Mouse (Mus musculus) gastrocnemius, postnatal 10 days (tissue): ENCODE results near the gene Itgam. TPM values are rescaled to one million over a fixed set of nuclear protein-coding genes. Genes with fewer than 3 reads are reported as not detected.

Source experiments
- DNase-seq: peaks from one replicate; pipeline ENCODE4 v3.0.0; 2021; ENCODE audit warnings: mixed read lengths
- total RNA-seq, 2 experiments: library from RNA; stranded (reverse); gene quantifications; 2 replicates each; pipeline ENCODE4 v1.2.3; 2021

Itgam gene
- total RNA-seq, 2 experiments from 2014 or later = 1.5 to 3.4 TPM

DNA sequence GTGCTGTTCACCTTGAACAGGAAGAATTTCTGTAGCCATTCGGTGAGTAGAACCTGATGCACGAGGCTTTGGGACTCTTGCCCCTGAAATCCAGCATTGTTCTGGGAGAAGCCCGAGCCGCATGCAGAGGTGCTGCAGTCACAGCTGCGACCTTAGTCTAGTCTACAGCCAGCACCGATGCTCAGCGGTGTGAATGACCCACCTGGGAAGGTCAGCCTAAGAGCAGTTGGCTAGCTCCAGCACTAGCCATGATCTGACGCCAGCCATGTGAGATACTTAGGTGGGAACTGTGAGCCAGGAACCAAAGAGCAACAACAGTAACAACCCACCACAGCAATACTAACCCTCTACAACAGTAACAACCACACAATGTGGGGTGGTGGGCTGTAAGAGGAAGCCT is 4.6 kb upstream of the Itgam start:
- no peak for DNase-seq

GRCm38 (mm10) chr7:128058576-128058975 is 3.9 kb upstream of the Itgam start:
- DNase-seq = peak; percentile 16

DNA sequence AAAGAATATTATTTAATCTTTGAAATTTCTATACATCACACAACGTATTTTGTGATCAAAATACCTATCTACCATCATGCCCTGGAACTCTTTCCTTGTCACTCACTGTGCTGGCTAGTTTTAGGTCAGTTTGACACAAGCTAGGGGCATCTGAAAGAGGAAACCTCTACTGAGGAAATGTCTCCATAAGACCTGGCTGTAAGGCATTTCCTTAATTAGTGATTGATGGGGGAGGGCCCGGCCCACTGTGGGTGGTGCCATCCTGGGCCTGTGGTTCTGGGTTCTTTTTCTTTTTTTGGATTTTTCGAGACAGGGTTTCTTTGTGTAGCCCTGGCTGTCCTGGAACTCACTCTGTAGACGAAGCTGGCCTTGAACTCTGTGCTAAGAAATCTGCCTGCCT is 3.3 kb upstream of the Itgam start:
- DNase-seq = no peak

DNA sequence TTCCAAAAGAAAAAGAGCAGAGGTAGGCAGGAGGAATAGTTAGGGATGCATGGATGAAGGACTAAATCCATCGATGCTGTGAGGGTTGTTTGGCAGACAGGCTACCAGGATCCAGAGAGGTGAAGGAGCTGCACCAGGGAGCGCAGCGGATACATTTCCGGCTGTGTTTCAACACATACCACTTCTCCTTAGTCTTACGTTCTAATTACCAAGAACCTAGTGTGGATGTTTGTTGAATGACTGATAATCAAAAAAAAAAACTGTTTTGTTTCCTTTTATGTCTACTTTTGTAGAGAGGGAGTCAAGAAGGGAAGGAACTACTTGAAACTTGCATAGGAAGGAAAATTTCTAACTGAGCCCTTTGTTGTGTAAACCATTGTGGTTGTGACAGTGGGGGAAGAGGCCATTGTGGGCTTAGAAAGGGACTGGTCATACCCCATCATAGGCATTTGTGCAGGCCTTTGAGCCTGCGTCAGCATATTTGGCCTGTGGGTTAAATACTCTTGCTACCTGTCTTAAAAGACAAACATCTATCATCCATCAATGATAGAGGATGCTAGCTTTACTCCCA is 856 bp downstream of the Itgam start:
- no peak for DNase-seq

DNA sequence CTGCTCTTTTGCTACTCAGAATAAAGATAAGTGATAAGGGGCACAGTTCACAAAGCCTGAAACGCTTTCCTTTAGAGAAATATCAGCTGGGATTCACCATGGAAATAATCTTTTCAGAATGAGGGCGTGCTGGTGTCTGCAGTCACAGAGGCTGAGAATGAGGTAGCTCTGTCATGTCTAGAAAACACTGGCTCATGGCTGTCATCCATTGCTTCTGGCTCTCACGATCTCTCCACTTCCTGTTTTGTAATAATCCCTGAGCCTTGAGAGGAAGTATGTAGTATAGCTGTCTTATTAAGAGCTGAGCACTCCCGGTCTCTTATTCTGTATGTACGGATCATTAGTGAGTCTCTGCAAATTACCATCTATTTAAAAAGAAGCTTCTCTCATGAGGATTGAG is 3.1 kb downstream of the Itgam start:
- DNase-seq = no peak

GRCm38 (mm10) chr7:128067847-128068246 is 5.4 kb downstream of the Itgam start:
- DNase-seq = no peak

- DNase-seq = no peak
These were observed 7.4 kb downstream of the Itgam start for GRCm38 (mm10) chr7:128069844-128070243.

DNA sequence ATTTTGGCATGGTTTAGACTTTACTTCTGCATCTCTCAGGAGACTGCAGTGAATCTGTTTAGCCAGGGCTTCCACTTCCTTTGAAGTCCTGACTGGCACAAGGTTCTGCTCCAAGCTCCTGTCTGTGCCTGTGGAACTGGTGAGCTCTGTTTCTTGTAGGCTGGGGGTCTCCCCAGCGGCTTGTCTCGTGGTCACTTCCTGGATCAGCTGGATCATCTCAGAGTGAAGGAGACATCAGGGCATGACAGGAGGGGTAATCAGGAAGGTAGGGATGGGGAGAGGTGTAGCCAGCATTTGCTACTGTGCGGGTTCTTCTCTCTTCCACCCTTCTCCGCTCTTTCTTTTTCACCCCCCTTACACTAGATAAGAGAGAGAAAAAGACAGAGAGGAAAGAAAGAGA is 9.4 kb downstream of the Itgam start:
- DNase-seq = no peak

DNA sequence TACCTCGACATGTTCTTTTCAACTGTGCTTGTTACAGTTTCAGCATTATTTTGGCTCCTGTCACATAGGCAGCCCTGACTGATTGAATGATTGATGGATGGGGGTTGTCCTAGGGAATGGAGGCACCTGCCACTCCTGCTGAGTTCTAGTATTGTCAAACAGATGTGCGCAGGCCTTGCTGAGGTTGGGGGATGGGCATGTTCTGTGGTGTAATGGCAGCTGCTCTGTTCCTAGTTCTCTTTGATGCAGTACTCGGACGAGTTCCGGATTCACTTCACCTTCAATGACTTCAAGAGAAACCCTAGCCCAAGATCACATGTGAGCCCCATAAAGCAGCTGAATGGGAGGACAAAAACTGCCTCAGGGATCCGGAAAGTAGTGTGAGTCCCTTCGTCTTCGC is 17.6 kb downstream of the Itgam start:
- DNase-seq = no peak

DNA sequence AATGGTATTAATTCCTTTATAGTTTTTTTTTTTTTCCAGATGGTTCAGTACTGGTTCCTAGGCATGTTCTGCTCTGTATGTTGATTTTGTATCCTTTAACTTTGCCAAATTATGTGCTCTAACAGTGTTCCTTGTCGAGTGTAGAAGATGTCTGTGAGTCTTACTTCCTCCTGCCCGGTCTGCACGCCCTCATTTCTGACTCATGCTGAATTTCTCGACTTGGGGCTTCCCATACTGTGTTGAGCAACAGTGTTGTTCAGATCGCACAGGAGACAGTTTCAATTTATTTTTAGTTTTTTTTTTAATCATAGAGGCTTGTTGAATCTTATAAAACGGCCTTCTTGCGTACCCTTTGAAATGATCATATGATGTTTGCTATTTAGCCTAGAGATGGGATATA is 26.7 kb downstream of the Itgam start:
- no peak for DNase-seq

GRCm38 (mm10) chr7:128098135-128098534 is 35.7 kb downstream of the Itgam start:
- no peak for DNase-seq

DNA sequence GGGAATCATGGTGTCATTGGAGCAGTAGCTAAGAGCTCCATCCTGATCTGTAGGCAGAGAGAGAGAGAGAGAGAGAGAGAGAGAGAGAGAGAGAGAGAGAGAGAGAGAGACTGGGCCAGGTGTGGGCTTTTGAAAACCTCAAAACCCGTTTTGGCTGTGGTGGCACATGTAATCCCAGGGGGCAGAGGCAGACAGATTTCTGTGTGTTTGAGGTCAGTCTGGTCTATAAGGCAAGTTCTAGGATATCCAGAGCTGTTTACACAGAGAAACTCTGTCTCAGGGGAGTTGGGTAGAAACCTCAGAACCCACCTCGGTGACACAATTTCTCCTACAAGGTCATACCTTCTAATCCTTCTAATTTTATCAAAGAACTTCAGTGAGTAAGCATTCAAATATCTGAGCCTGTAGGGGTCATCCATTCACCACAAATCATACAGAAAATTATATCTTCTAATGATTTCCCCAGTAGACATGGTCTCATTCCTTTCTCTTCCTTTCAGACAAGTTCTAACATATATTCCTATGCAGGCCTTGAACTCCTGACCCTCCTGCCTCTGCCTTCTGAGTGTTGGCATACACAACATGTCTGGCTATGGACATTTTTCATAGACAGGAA is 38.4 kb downstream of the Itgam start:
- DNase-seq = no peak

DNA sequence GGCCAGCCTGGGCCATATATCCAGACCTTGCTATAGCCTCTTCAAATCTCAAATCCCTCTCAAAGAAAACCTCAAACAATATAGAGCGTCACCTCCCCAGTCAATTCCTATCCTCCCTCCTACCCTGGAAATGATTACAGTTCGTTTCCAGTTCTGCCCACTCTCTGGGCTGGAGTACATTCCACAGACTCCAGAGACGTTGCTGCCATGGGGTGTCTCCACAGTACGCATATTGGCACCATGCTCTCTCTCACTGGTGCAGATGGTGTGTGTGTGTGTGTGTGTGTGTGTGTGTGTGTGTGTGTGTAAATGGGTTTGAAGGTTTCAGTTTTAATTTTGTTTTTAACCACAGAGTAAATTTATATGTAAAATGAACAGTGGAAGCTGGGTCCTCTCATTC is 42.8 kb downstream of the Itgam start:
- DNase-seq = no peak

GRCm38 (mm10) chr7:128107462-128107861 is 45.0 kb downstream of the Itgam start:
- no peak for DNase-seq

DNA sequence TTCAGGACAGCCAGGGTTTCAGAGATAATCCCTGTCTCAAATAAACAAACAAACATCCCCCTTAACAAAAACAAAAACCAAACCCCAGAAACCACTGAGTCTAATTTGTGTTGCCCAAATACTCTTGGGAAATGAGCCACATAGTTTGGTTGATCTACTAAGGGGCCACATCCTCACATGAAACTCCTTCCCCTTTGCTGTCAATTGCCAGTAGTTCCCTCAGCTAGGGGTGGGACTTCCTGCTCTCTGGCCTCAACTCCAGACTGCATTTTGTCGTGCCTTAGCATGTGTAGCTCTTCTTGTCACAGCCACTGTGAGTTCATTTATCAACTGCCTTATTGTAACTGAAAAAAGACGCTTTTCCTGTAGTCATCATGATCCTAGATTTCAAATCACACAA is 47.9 kb downstream of the Itgam start:
- DNase-seq = no peak

DNA sequence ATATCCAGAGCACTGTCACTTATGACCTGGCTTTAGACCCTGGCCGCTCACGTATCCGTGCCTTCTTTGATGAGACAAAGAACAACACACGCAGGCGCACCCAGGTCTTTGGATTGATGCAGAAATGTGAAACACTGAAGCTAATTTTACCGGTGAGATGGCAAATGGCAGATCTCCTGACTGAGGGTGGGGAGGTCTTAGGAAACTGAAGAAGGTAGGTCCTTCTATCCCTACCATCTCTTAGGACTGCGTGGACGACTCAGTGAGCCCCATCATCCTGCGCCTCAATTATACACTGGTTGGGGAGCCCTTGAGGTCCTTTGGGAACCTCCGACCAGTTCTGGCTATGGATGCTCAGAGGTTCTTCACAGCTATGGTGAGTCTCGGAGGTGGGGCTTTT is 49.7 kb downstream of the Itgam start:
- DNase-seq = no peak

DNA sequence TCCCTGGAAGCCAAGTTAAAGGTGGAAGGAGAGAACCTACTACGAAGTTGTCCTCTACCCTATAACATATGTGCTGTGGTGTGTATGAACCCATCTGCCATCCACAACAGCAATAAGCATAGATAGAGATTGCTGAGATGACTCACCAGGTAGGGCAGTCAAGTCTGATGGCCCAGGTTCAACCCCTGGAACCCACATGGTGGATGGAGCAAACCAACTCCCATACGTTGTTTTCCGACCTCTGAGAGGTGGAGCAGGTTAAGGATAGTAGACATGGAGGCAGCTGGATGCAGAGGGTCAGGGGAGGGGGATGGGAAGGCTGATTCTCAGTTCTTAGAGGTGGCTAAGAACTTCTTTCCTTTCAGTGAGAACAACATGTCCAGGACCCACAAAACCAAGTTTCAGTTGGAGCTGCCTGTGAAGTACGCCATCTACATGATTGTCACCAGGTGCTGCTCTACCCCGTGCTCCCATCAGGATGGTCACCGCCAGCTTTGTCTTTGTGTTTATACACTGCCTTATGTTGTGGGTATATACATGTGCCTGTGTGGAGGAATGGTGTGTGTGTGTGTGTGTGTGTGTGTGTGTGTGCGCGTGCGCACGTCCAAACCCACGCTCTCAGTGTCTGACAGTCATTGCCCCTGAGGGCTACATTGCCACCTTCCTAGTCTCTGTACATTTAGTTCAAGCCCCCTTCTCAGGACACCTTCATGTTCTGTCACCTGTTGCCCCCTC is 52.1 kb downstream of the Itgam start:
- no peak for DNase-seq

DNA sequence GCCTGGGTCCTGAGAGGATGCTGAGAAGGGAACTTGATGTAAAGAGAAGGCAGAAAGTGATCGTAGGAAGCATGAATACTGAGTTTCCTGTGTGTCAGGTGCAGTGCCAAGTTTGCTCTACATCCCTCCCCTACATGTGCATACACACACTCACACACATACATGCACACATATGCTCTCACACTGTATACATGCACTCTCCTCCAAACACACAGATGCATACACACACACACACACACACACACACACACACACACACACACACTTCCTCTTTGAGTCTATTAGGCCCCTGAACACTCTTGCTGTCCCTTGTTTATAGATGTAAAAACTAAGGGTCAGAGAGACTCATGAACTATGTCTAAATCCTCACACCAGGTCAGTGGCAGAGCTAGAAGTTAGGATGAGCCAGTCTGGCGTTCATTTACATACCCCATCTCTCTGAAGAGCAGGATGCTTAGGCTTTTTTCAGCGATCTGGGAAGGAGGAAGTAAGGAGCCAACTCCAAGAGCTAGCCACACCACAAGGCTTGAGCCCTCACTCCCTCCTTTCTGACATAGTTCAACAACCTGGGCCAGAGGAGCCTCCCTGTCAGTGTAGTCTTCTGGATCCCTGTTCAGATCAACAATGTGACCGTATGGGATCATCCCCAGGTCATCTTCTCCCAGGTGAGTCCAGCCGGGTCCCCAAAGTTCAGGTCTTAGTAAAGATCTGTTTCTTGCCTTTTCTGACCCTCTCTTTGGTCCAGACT is 52.9 kb downstream of the Itgam start:
- no peak for DNase-seq

DNA sequence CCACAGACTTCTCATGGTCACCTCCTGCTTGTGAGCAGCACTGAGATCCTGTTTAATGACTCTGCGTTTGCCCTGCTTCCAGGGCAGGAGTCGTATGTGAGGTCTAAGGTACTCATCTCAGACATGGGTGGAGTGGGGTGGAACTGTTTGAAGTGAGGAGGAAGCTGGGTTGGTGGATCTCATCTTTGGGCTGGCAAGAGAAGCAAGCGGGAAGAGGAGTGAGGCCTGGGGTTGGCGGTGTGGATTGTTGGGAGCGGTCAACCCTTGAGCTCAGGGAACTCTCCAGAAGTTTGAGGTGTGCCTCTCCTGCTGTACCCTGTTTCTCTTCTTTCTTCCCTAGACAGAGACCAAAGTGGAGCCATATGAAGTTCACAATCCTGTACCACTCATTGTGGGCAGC is 54.0 kb downstream of the Itgam start:
- DNase-seq = no peak

GRCm38 (mm10) chr7:128119726-128120490 is 57.5 kb downstream of the Itgam start:
- DNase-seq = no peak

- no peak for DNase-seq
These were observed 66.6 kb downstream of the Itgam start, which contains the start of gene Itgax for GRCm38 (mm10) chr7:128128741-128129720. TSS of gene Itgax (plus strand) at chr7:128129547.
